Mouse (Mus musculus): Measurements from ENCODE around the gene Cep295. TPM values are rescaled to one million over a fixed set of nuclear protein-coding genes. Genes with fewer than 3 reads are reported as not detected.
"Not testable (repeated sequence)": the region's sequence is repeated elsewhere in the genome, so short reads cannot be mapped to it uniquely, and the experiment has no call there.

Gene Cep295
- polyA plus RNA-seq, 1 experiment from 2014 or later, result 18.1 TPM

DNA sequence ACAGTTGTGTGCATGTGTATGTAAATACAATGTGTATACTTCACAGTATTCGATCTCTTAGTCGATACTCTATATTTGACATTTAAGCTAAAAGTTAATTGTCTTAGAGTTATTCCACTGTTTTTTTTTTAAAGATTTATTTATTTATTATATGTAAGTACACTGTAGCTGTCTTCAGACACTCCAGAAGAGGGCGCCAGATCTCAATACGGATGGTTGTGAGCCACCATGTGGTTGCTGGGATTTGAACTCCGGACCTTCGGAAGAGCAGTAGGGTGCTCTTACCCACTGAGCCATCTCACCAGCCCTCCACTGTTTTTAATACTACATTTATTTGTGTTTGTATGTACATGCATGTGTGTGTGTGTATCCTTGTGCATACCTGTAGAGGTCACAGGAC is 55.6 kb downstream of the Cep295 start:
- H3K36me3 ChIP-seq (ENCODE audit: control insufficient read depth, insufficient read depth, low read length); H3K4me1 ChIP-seq (ENCODE audit: control insufficient read depth, insufficient read depth, low read length); DNase-seq (ENCODE audit: low spot score); ATAC-seq (ENCODE audit: insufficient read depth, low FRiP score, low TSS enrichment); H3K4me2 ChIP-seq (ENCODE audit: low read depth); H3K9me3 ChIP-seq (ENCODE audit: control insufficient read depth, low read length); H3K27ac ChIP-seq (ENCODE audit: low read depth, low read length); H3K9ac ChIP-seq (ENCODE audit: low read length); H3K27me3 ChIP-seq (ENCODE audit: control insufficient read depth, insufficient read depth, low read length); H3K4me3 ChIP-seq (ENCODE audit: low read depth, low read length): not testable (repeated sequence)
- WGBS, result 86% methylated on average over 6 of the region's 6 CpGs

DNA sequence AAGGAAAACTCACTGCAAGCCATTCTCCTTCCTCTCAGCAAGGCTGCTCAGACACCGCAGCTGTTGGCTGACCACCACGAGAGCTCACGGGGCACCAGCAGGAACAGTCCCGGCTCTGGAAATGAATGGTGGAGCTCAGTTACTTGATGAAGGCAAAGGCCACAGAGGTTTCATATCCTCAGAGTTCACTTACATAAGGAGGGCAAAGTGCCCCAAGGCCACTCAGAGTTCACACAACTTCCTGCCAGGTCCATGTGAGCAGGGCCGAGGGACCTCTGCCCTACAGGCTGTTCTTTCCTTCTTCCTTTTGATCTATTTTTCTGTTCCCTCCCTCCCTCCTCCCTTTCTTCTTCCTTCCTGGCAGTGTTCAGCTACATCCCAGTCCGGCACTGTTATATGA is 56.2 kb downstream of the Cep295 start:
- no peaks in the 10 kb centered on the region for H3K9me3 ChIP-seq (ENCODE audit: control insufficient read depth, low read length)
- ATAC-seq (ENCODE audit: insufficient read depth, low FRiP score, low TSS enrichment) (no peak), DNase-seq (ENCODE audit: low spot score) (no peak)
- H3K4me1 ChIP-seq (ENCODE audit: control insufficient read depth, insufficient read depth, low read length), result no peaks in the 10 kb centered on the region
- H3K4me2 ChIP-seq (ENCODE audit: low read depth), result no peak overlapping the region
- H3K36me3 ChIP-seq (ENCODE audit: control insufficient read depth, insufficient read depth, low read length), result no peaks in the 10 kb centered on the region
- H3K4me3 ChIP-seq (ENCODE audit: low read depth, low read length), result no peak overlapping the region
- no peak overlapping the region for H3K9ac ChIP-seq (ENCODE audit: low read length)
- no peaks in the 10 kb centered on the region for H3K27me3 ChIP-seq (ENCODE audit: control insufficient read depth, insufficient read depth, low read length)
- H3K27ac ChIP-seq (ENCODE audit: low read depth, low read length), result no peak overlapping the region
- 62% methylated on average over 6 of the region's 6 CpGs for WGBS

DNA sequence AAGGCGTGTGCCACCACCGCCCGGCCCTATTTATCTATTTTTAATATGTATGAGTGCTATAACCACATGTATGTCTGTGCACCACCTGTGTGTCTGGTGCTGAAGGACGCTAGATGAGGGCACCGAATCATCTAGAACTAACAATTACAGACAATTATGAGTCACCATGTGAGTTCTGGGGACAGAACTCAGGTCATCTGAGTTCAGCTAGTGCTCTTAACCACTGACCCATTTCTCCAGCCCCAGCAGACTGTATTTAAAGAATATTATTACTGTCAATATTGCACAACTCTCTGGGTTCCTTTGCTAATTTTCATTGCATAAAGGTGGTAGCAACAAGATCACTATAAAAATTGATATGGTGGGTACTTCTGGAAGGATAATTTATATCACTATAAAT is 57.5 kb downstream of the Cep295 start:
- WGBS, result 84% methylated on average over 5 of the region's 5 CpGs
- H3K4me2 ChIP-seq (ENCODE audit: low read depth), result no peak overlapping the region
- no peaks in the 10 kb centered on the region for H3K9me3 ChIP-seq (ENCODE audit: control insufficient read depth, low read length)
- ATAC-seq (ENCODE audit: insufficient read depth, low FRiP score, low TSS enrichment) (no peak), DNase-seq (ENCODE audit: low spot score) (no peak)
- no peak overlapping the region for H3K27ac ChIP-seq (ENCODE audit: low read depth, low read length)
- H3K4me1 ChIP-seq (ENCODE audit: control insufficient read depth, insufficient read depth, low read length), result no peaks in the 10 kb centered on the region
- H3K36me3 ChIP-seq (ENCODE audit: control insufficient read depth, insufficient read depth, low read length), result no peaks in the 10 kb centered on the region
- H3K4me3 ChIP-seq (ENCODE audit: low read depth, low read length), result no peak overlapping the region
- no peak overlapping the region for H3K9ac ChIP-seq (ENCODE audit: low read length)
- H3K27me3 ChIP-seq (ENCODE audit: control insufficient read depth, insufficient read depth, low read length), result no peaks in the 10 kb centered on the region

DNA sequence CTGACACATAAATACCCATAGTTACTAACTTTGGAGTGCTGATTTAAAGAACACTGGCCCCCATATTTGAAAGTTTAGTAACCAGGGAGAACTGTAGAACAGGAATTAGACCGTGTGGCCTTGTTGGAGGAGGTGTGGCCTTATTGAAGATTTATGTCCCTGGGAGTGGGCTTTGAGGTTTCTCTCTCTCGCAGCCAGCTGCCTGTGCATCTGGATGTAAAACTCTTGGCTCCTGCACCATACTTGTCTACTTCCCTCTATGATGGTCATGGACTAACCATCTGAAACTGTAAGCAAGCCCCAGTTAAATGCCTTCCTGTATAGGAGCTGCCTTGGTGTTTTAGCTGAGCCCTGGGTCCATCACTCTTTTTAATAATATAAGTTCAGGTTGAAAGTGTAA is 59.1 kb downstream of the Cep295 start:
- WGBS, result 36% methylated on average over 2 of the region's 2 CpGs
- DNase-seq (ENCODE audit: low spot score), result no peak
- H3K9me3 ChIP-seq (ENCODE audit: control insufficient read depth, low read length), result no peaks in the 10 kb centered on the region

DNA sequence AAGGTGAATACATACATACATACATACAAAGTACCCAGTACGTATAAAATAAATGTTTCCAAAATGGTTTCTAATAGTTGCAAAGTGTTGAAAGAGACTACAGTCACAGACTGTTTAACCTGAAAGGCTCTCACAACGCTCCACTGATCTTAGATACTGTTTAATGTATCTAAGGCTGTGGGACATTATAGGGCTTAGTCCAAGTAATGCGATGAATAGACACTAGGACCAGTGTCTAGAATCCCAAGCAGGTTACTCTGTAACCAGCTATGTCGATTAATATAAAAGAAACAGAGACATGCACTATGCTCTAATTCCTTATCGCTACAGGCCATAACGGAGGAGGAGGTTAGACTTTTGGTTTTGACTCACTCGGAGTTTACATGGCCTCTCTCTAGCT is 60.5 kb downstream of the Cep295 start:
- Histone ChIP-seq H3K4me3 (ENCODE audit: low read depth, low read length) (no peak overlapping the region), H3K4me2 (ENCODE audit: low read depth) (no peak overlapping the region), H3K4me1 (ENCODE audit: control insufficient read depth, insufficient read depth, low read length) (no peaks in the 10 kb centered on the region), H3K27ac (ENCODE audit: low read depth, low read length) (no peak overlapping the region), H3K27me3 (ENCODE audit: control insufficient read depth, insufficient read depth, low read length) (no peaks in the 10 kb centered on the region), H3K36me3 (ENCODE audit: control insufficient read depth, insufficient read depth, low read length) (no peaks in the 10 kb centered on the region), H3K9me3 (ENCODE audit: control insufficient read depth, low read length) (no peaks in the 10 kb centered on the region), H3K9ac (ENCODE audit: low read length) (no peak overlapping the region)
- DNase-seq (ENCODE audit: low spot score), result no peak
- no peak for ATAC-seq (ENCODE audit: insufficient read depth, low FRiP score, low TSS enrichment)
- WGBS, result 91% methylated on average over 7 of the region's 7 CpGs

More for the DNA sequence above, 59.1 kb downstream of the Cep295 start:
- Histone ChIP-seq H3K27me3 (ENCODE audit: control insufficient read depth, insufficient read depth, low read length) (no peaks in the 10 kb centered on the region), H3K36me3 (ENCODE audit: control insufficient read depth, insufficient read depth, low read length) (no peaks in the 10 kb centered on the region), H3K9ac (ENCODE audit: low read length) (no peak overlapping the region), H3K4me1 (ENCODE audit: control insufficient read depth, insufficient read depth, low read length) (no peaks in the 10 kb centered on the region), H3K4me3 (ENCODE audit: low read depth, low read length) (no peak overlapping the region), H3K4me2 (ENCODE audit: low read depth) (no peak overlapping the region), H3K27ac (ENCODE audit: low read depth, low read length) (no peak overlapping the region)
- ATAC-seq (ENCODE audit: insufficient read depth, low FRiP score, low TSS enrichment), result no peak

DNA sequence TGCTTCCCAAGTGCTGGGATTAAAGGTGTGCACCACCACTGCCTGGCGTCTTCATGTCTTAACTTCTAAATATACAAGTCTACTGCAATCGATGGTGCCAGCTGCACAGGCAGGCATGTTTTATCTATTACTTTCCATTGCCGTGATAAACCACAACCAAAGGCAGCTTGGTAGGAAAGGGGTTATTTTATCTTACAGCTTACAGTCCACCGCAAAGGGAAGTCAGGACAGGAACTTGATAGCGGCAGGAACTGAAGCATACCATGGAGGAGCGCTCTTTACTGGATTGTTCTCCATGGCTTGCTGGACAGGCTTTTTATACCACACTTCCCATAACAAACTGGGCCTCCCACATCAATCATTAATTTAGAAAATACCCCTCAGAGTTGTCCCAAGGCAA is 68.3 kb downstream of the Cep295 start:
- ATAC-seq (ENCODE audit: insufficient read depth, low FRiP score, low TSS enrichment) (no peak), DNase-seq (ENCODE audit: low spot score) (no peak)
- no peak overlapping the region for H3K27ac ChIP-seq (ENCODE audit: low read depth, low read length)
- no peaks in the 10 kb centered on the region for H3K27me3 ChIP-seq (ENCODE audit: control insufficient read depth, insufficient read depth, low read length)
- no peaks in the 10 kb centered on the region for H3K4me1 ChIP-seq (ENCODE audit: control insufficient read depth, insufficient read depth, low read length)
- H3K9ac ChIP-seq (ENCODE audit: low read length), result no peak overlapping the region
- WGBS, result 89% methylated on average over 6 of the region's 6 CpGs
- no peak overlapping the region for H3K4me2 ChIP-seq (ENCODE audit: low read depth)
- no peaks in the 10 kb centered on the region for H3K9me3 ChIP-seq (ENCODE audit: control insufficient read depth, low read length)
- H3K36me3 ChIP-seq (ENCODE audit: control insufficient read depth, insufficient read depth, low read length), result no peaks in the 10 kb centered on the region
- H3K4me3 ChIP-seq (ENCODE audit: low read depth, low read length), result no peak overlapping the region

DNA sequence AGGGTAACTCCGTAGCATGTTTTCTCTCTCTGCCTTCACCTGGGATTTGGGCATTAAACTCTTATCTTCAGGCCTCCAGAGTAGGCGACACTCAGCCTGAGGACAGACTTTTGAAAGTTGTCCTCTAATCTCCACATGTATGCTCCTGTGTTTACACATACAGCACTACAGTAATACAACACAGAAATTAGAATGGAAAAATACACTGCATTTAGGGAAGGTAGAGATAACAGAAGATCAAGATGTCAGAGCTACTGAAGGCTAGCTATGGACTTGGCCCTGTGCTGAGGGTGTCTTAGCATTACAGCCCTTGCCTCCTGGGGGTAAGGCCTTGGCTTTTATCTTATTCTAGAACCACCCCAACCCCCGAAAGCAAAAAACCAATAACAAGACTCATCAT is 69.2 kb downstream of the Cep295 start:
- no peak overlapping the region for H3K4me3 ChIP-seq (ENCODE audit: low read depth, low read length)
- no peaks in the 10 kb centered on the region for H3K36me3 ChIP-seq (ENCODE audit: control insufficient read depth, insufficient read depth, low read length)
- H3K9me3 ChIP-seq (ENCODE audit: control insufficient read depth, low read length), result no peaks in the 10 kb centered on the region
- no peak overlapping the region for H3K4me2 ChIP-seq (ENCODE audit: low read depth)
- H3K4me1 ChIP-seq (ENCODE audit: control insufficient read depth, insufficient read depth, low read length), result no peaks in the 10 kb centered on the region
- 90% methylated on average over 3 of the region's 3 CpGs for WGBS
- no peak for ATAC-seq (ENCODE audit: insufficient read depth, low FRiP score, low TSS enrichment)
- no peak overlapping the region for H3K9ac ChIP-seq (ENCODE audit: low read length)
- no peak overlapping the region for H3K27ac ChIP-seq (ENCODE audit: low read depth, low read length)
- DNase-seq (ENCODE audit: low spot score), result no peak
- no peaks in the 10 kb centered on the region for H3K27me3 ChIP-seq (ENCODE audit: control insufficient read depth, insufficient read depth, low read length)

DNA sequence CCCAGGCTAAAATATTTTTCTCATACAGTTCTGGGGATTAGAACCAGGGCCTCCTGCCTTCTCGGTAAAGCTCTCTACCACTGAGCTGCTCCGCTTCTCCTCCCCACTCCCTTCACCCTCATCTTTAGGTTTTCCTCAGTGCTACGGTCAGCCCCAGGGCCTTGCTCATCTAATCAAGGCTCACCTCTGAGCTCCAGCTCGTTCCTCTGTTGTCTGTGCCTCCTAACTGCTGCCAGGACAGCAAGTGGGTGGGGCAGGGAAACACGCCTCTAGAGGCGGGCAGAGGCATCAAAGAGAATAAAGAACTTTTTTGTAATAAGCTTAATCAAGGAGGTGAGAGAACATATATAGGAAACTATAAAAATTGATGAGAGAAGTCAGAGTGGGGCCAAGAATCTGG is 69.7 kb downstream of the Cep295 start:
- Histone ChIP-seq H3K4me1 (ENCODE audit: control insufficient read depth, insufficient read depth, low read length) (no peaks in the 10 kb centered on the region), H3K27me3 (ENCODE audit: control insufficient read depth, insufficient read depth, low read length) (no peaks in the 10 kb centered on the region), H3K27ac (ENCODE audit: low read depth, low read length) (no peak overlapping the region), H3K36me3 (ENCODE audit: control insufficient read depth, insufficient read depth, low read length) (no peaks in the 10 kb centered on the region), H3K4me2 (ENCODE audit: low read depth) (no peak overlapping the region), H3K9me3 (ENCODE audit: control insufficient read depth, low read length) (no peaks in the 10 kb centered on the region), H3K4me3 (ENCODE audit: low read depth, low read length) (no peak overlapping the region), H3K9ac (ENCODE audit: low read length) (no peak overlapping the region)
- ATAC-seq (ENCODE audit: insufficient read depth, low FRiP score, low TSS enrichment), result no peak
- DNase-seq (ENCODE audit: low spot score), result no peak
- WGBS, result 64% methylated on average over 6 of the region's 6 CpGs

DNA sequence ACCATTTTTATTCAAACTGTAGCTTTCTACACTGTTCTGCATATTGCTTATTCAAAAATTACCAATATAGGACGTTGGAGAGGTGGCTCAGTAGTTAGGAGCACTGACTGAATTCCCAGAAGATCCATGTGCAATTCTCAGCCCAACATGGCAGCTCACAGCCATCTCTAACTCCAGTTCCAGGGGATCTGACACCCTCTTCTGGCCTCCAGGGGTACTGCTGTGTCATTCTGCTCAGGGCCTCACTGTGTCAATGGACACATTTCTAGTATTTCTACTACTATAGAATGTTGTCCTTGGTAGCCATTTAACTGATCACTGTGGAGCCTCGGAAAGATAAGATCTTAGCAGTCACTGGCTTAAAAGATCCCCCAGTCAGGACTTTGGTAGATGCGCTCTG is 72.1 kb downstream of the Cep295 start:
- Histone ChIP-seq H3K4me3 (ENCODE audit: low read depth, low read length) (no peak overlapping the region), H3K27ac (ENCODE audit: low read depth, low read length) (no peak overlapping the region), H3K4me2 (ENCODE audit: low read depth) (no peak overlapping the region), H3K27me3 (ENCODE audit: control insufficient read depth, insufficient read depth, low read length) (no peaks in the 10 kb centered on the region), H3K9ac (ENCODE audit: low read length) (no peak overlapping the region), H3K9me3 (ENCODE audit: control insufficient read depth, low read length) (no peaks in the 10 kb centered on the region), H3K4me1 (ENCODE audit: control insufficient read depth, insufficient read depth, low read length) (peaks cover 3% of the 10 kb centered on the region; the same call in 1 of the 2 replicates), H3K36me3 (ENCODE audit: control insufficient read depth, insufficient read depth, low read length) (no peaks in the 10 kb centered on the region)
- 67% methylated on average over 3 of the region's 3 CpGs for WGBS
- DNase-seq (ENCODE audit: low spot score) (no peak), ATAC-seq (ENCODE audit: insufficient read depth, low FRiP score, low TSS enrichment) (no peak)

Data from neural tube, embryonic 11.5 days (tissue).